Mouse (Mus musculus): ENCODE data around the gene Ssu72. TPM values are rescaled to one million over a fixed set of nuclear protein-coding genes. Genes with fewer than 3 reads are reported as not detected.

The Ssu72 gene
- total and polyA plus RNA-seq, 3 experiments = 160 to 245 (median 169) TPM

DNA sequence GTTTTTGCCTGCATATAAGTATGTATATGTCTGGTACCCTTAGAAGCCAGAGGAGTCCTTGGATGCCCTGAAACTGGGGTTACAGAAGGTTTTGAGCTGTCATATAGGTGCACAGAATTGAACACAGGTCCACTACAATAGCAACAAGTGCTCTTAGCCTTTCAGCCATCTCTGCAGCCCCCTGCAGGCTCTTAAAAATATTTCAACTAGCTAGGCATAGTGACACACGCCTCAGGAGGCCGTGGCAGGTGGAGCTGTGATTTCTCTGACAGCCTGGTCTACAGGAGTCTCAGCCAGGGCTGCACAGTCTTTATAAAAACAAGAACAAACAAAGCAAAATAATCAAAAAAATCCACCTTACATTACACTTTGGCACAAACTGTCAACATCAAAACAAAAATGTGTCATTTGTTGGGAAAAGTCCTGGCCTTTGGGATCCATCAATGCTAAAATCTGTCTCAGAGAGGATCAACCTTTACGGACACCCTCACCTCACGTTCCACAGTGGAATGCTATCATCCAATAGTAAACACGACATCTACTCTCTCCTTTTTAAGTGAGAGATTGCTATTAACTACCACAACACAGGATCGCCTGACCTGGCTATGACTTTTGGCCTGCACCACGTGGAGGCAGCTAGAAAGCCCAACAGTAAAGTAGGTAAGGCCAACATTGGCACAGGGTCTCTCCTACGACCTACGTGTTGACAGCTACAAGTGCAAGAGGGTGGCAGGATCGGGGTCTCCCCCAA is 55.4 kb downstream of the Ssu72 start (continued):
- peak; percentile 24; the same call in 1 of the 2 replicates for TF ChIP-seq POLR2A (IDR thresholded peaks at IDR 0.05; ENCODE audit: low read depth, low read length)
- TF ChIP-seq ELF1 (IDR thresholded peaks at IDR 0.05; ENCODE audit: low read depth, low read length) = no peak
- TF ChIP-seq JUND (conservative IDR thresholded peaks at IDR 0.05; ENCODE audit: low read depth, low read length) = no peak
- TF ChIP-seq TCF12 (IDR thresholded peaks at IDR 0.05; ENCODE audit: low read depth, low read length) = no peak
- no peak for TF ChIP-seq POLR2AphosphoS2 (IDR thresholded peaks at IDR 0.05; ENCODE audit: low read depth, low read length)
- no peak for TF ChIP-seq EP300 (IDR thresholded peaks at IDR 0.05; ENCODE audit: low read length)
- peak; percentile 41; the same call in 1 of the 2 replicates for TF ChIP-seq MAX (IDR thresholded peaks at IDR 0.05; ENCODE audit: low read length)

DNA sequence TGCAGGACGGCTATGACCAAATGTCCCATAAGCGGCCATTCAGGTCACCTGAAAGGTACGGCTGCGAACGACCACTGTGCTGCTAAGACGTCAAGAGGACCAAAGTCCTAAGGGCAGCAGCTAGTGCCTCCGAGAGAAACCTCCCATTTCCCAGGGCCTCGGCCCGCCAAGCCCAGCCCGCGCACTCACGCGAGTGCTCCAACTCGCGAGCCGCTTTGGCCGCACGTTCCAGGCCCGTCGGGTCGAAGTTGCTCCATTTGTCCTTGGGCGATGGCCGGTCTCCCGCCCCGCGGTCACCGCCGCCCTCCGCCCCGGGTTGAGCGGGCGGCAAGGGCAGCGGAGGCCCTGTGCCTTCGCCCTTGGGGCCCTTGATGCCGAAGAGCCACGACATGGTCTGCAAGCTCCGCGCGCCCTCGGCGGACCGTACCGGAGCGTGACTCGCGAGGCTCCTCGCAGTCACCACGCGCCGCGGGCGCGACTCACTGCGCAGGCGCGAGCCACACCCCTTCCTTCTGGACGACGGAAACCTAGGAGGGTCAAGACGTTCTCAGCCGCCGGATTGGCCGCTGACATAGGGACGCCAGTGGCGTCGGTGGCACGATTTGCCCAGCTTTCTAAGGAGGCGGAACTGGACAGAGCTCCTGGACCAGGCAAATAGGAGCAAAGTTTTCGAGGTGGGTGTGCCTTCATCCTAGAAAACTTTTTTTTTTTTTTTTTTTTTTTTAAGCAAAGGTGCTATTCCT is 56.2 kb downstream of the Ssu72 start, which contains the start of gene Atad3a:
TSS of gene Atad3a (minus strand) at position 481 of the 743 bp plus-strand sequence.
- dilution Hi-C loops (cut with MboI; ENCODE audit: extremely low pct_ligation_motif_present, extremely low pct_unique_long_range_greater_than_20kb, low sequenced_read_pairs) = no loop called here
- Histone ChIP-seq H3K4me2 (ENCODE audit: insufficient read depth, low read depth, poor library complexity, severe bottlenecking) (peak within 1 kb of the TSS; percentile 79), H3K9ac (ENCODE audit: insufficient read depth, low read depth) (peak within 1 kb of the TSS; percentile 84), H3K36me3 (replicated peaks in 1 of 2; ENCODE audit: control insufficient read depth in 1 of 2, insufficient read depth in 1 of 2, low read length in 1 of 2) (peaks cover 22 to 36% of the 10 kb centered on the region in 2 experiments), H3K4me3 (replicated peaks in 1 of 3; ENCODE audit: low read depth in 2 of 3, low read length in 2 of 3, poor library complexity in 1 of 3) (peak within 1 kb of the TSS; percentile 62 to 98 (median 84)), H3K27ac (ENCODE audit: insufficient read depth, low read depth) (peak within 1 kb of the TSS; percentile 30; the same call in 1 of the 2 replicates), H3K4me1 (ENCODE audit: control insufficient read depth in 1 of 2, insufficient read depth in 2 of 2) (peaks cover 14 to 24% of the 10 kb centered on the region in 2 experiments), H3K9me3 (replicated peaks; ENCODE audit: low read length) (no peaks in the 10 kb centered on the region), H3K27me3 (replicated peaks) (no peaks in the 10 kb centered on the region), H3K79me2 (replicated peaks; ENCODE audit: control insufficient read depth, extremely low read depth, insufficient read depth, poor library complexity, severe bottlenecking) (peaks cover 41% of the 10 kb centered on the region)
- in situ Hi-C loops (cut with MboI; ENCODE audit: low pct_ligation_motif_present, low pct_unique_long_range_greater_than_20kb, low sequenced_read_pairs) = no loop called here
- peak; percentile 96 for DNase-seq (ENCODE audit: extremely low read depth)
- TF ChIP-seq TBP (conservative IDR thresholded peaks at IDR 0.05; ENCODE audit: low read depth, low read length) (peak; percentile 59; the same call in 1 of the 2 replicates), BHLHE40 (IDR thresholded peaks at IDR 0.05; ENCODE audit: low read depth, low read length) (no peak; the same call in 1 of the 2 replicates), USF2 (conservative IDR thresholded peaks at IDR 0.05; ENCODE audit: low read depth, low read length) (no peak), KAT2A (IDR thresholded peaks at IDR 0.05; ENCODE audit: insufficient replicate concordance, low read length) (peak; percentile 81; the same call in 1 of the 2 replicates), RCOR1 (conservative IDR thresholded peaks at IDR 0.05; ENCODE audit: low read depth, low read length) (no peak), ZKSCAN1 (IDR thresholded peaks at IDR 0.05; ENCODE audit: borderline replicate concordance, low read depth, low read length) (no peak), NELFE (IDR thresholded peaks at IDR 0.05; ENCODE audit: low read depth, low read length) (peak; percentile 94), ZMIZ1 (IDR thresholded peaks at IDR 0.05; ENCODE audit: low read depth, low read length) (peak; percentile 75), MAFK (IDR thresholded peaks at IDR 0.05; ENCODE audit: insufficient replicate concordance, low read length) (no peak), USF1 (IDR thresholded peaks at IDR 0.05; ENCODE audit: low read depth, low read length) (no peak), MXI1 (IDR thresholded peaks at IDR 0.05; ENCODE audit: low read depth, low read length) (peak; percentile 98), TCF12 (IDR thresholded peaks at IDR 0.05; ENCODE audit: low read depth, low read length) (peak; percentile 74), CHD1 (IDR thresholded peaks at IDR 0.05; ENCODE audit: low read depth, low read length) (no peak), MEF2A (IDR thresholded peaks at IDR 0.05; ENCODE audit: borderline replicate concordance, low read depth, low read length) (peak; percentile 69), MYC (IDR thresholded peaks at IDR 0.05; ENCODE audit: low read depth, low read length) (peak; percentile 90), IRF4 (IDR thresholded peaks at IDR 0.05; ENCODE audit: low read depth, low read length) (no peak), JUND (conservative IDR thresholded peaks at IDR 0.05; ENCODE audit: low read depth, low read length) (no peak), MAX (IDR thresholded peaks at IDR 0.05; ENCODE audit: low read length) (peak; percentile 96), EP300 (IDR thresholded peaks at IDR 0.05; ENCODE audit: low read length) (no peak), ETS1 (conservative IDR thresholded peaks at IDR 0.05; ENCODE audit: low read depth, low read length) (no peak), POLR2A (IDR thresholded peaks at IDR 0.05; ENCODE audit: low read depth, low read length) (peak; percentile 88), NRF1 (IDR thresholded peaks at IDR 0.05; ENCODE audit: low read depth, low read length) (peak; percentile 96), ZC3H11A (IDR thresholded peaks at IDR 0.05; ENCODE audit: low read depth, low read length) (no peak), PAX5 (IDR thresholded peaks at IDR 0.05; ENCODE audit: low read length) (no peak), CHD2 (IDR thresholded peaks at IDR 0.05; ENCODE audit: low read length) (peak; percentile 13; the same call in 1 of the 2 replicates), UBTF (IDR thresholded peaks at IDR 0.05; ENCODE audit: low read depth, low read length) (peak; percentile 36; the same call in 1 of the 2 replicates), HCFC1 (IDR thresholded peaks at IDR 0.05; ENCODE audit: low read depth, low read length) (peak; percentile 86), GABPA (IDR thresholded peaks at IDR 0.05; ENCODE audit: insufficient replicate concordance, low read depth, low read length) (no peak), RAD21 (IDR thresholded peaks at IDR 0.05; ENCODE audit: low read depth, low read length) (no peak), ZNF384 (IDR thresholded peaks at IDR 0.05; ENCODE audit: low read depth, low read length) (peak; percentile 95), POLR2AphosphoS2 (IDR thresholded peaks at IDR 0.05; ENCODE audit: low read depth, low read length) (peak; percentile 37; the same call in 1 of the 2 replicates), E2F4 (IDR thresholded peaks at IDR 0.05; ENCODE audit: insufficient replicate concordance, low read depth, low read length) (no peak)
